Mouse (Mus musculus) spleen, adult 2 months (tissue): Measurements from ENCODE around the gene Zfp334.

Experiments used
- CTCF ChIP-seq: fragments of 200-500 bp; IDR thresholded peaks from 2 replicates; pipeline ENCODE4 v1.5.1; 2011; ENCODE audit warnings: mild to moderate bottlenecking, inconsistent platforms; ENCODE audit not compliant: insufficient read depth, insufficient read length, insufficient replicate concordance; ENCODE audit errors: extremely low read depth
- POLR2A ChIP-seq: fragments of 200-500 bp; IDR thresholded peaks from 2 replicates; pipeline ENCODE4 v1.6.1; 2011; ENCODE audit warnings: low read depth, low read length, inconsistent platforms

DNA sequence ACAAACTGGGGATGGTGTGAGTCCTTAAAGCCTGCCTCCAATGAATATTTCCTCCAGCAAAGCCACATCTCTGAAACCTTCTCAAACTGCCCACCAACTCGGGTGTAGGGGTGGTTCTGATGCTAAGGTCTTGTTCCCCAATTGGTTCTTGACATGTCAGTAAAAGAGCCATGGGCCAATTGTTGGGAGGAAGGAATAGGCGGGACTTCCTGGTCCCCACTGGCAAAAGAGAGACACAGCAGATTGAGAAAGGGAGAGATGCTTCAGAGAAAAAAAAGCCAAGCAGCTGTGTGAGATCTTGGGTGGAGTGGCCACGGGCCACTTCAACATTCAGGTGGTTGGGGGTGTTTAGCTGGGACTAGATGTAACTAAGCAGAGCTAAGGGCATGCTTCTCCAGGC lies 17.0 kb downstream of the Zfp334 start:
- TF ChIP-seq POLR2A (no peak), CTCF (no peak)
